Mouse (Mus musculus): Measurements from ENCODE around the gene Zdhhc4.
A peak's percentile ranks its signal among the peaks of the same experiment; 100 is the strongest.

Gene Zdhhc4

GRCm38 (mm10) chr5:143272540-143273330 lies 56.3 kb downstream of the Zdhhc4 start:
- DNase-seq: no peak

- DNase-seq: no peak
Measured at GRCm38 (mm10) chr5:143272108-143272507, 56.9 kb downstream of the Zdhhc4 start.

- DNase-seq: no peak
Measured at GRCm38 (mm10) chr5:143271642-143272041, 57.4 kb downstream of the Zdhhc4 start.

- DNase-seq: no peak
Measured at GRCm38 (mm10) chr5:143270151-143270519, 58.9 kb downstream of the Zdhhc4 start.

- DNase-seq: peak; percentile 81 to 88
Measured at GRCm38 (mm10) chr5:143269363-143270150, 59.5 kb downstream of the Zdhhc4 start, which contains the start of gene Zfp316. Gene Zfp316 (minus strand): TSS chr5:143270022.

GRCm38 (mm10) chr5:143268985-143269362 lies 60.1 kb downstream of the Zdhhc4 start:
- DNase-seq: peak in 1 of 2 experiments; percentile 12

- DNase-seq: no peak
Measured at GRCm38 (mm10) chr5:143266794-143267193, 62.3 kb downstream of the Zdhhc4 start.

Data from kidney, postnatal 4 days (tissue).